Mouse (Mus musculus): ENCODE measurements around the gene Chmp5. TPM values are rescaled to one million over a fixed set of nuclear protein-coding genes. Genes with fewer than 3 reads are reported as not detected.

Chmp5 gene
- total RNA-seq, 2 experiments from 2014 or later = 31.7 to 74.8 TPM

GRCm38 (mm10) chr4:40997916-40998315 lies 49.7 kb downstream of the Chmp5 start:
- peak; percentile 52 for ATAC-seq (replicated peaks; ENCODE audit: low FRiP score, low TSS enrichment, poor library complexity, severe bottlenecking)

- no peak for ATAC-seq (replicated peaks; ENCODE audit: low FRiP score, low TSS enrichment, poor library complexity, severe bottlenecking)
Measured at GRCm38 (mm10) chr4:41000271-41000670, 52.1 kb downstream of the Chmp5 start.

GRCm38 (mm10) chr4:41000842-41001639 lies 52.8 kb downstream of the Chmp5 start:
- no peak for ATAC-seq (replicated peaks; ENCODE audit: low FRiP score, low TSS enrichment, poor library complexity, severe bottlenecking)

DNA sequence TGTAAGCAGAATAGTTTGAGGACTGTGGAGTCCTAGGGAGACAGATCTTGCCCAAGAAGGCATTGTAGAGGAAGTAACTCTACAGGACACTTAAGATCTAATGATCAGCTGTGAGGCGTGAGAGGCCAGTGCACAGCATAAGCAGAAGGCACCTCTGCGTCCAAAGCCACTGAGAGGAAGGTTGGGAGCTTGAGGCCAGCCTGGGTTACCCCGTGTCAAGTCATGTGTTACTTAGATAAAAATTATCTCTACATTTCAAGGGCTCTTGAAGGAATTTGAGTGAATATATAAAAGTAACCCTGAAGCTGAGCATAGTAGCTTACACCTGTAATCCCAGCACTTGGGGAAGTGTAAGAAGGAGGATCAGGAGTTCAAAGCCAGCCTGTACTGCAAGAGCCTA lies 65.1 kb downstream of the Chmp5 start:
- ATAC-seq (replicated peaks; ENCODE audit: low FRiP score, low TSS enrichment, poor library complexity, severe bottlenecking) = peak; percentile 63

Other genes with a start within 250 kb of the Chmp5 start
- gene Aptx, start 245.2 kb upstream of the Chmp5 start, total RNA-seq (2014; fragmentation: Nextera tagmentation) = 9.3 and 15.6 TPM in 2 replicates
- gene Aptx, start 245.2 kb upstream of the Chmp5 start, total RNA-seq (2017) = 14.5 and 16.2 TPM in 2 replicates
- gene Dnaja1, start 226.3 kb upstream of the Chmp5 start, total RNA-seq (2014; fragmentation: Nextera tagmentation) = 141 and 157 TPM in 2 replicates
- 570 and 579 TPM in 2 replicates for gene Dnaja1, start 226.3 kb upstream of the Chmp5 start, total RNA-seq (2017)
- 78.1 and 94.5 TPM in 2 replicates for gene Smu1, start 190.5 kb upstream of the Chmp5 start, total RNA-seq (2014; fragmentation: Nextera tagmentation)
- gene Smu1, start 190.5 kb upstream of the Chmp5 start, total RNA-seq (2017) = 145 and 151 TPM in 2 replicates
- 30.8 and 35.1 TPM in 2 replicates for gene B4galt1, start 94.4 kb upstream of the Chmp5 start, total RNA-seq (2014; fragmentation: Nextera tagmentation)
- gene B4galt1, start 94.4 kb upstream of the Chmp5 start, total RNA-seq (2017) = 14.4 and 20.5 TPM in 2 replicates
- not detected in 2 replicates for gene Spink4, start 28.4 kb upstream of the Chmp5 start, total RNA-seq (2014; fragmentation: Nextera tagmentation)
- gene Spink4, start 28.4 kb upstream of the Chmp5 start, total RNA-seq (2017) = not detected in 2 replicates
- gene Bag1, start 113 bp upstream of the Chmp5 start, total RNA-seq (2014; fragmentation: Nextera tagmentation) = 224 and 246 TPM in 2 replicates
- gene Bag1, start 113 bp upstream of the Chmp5 start, total RNA-seq (2017) = 650 and 683 TPM in 2 replicates
- gene Nfx1, start 22.5 kb downstream of the Chmp5 start, total RNA-seq (2014; fragmentation: Nextera tagmentation) = 75.8 and 103 TPM in 2 replicates
- 74.3 and 77.6 TPM in 2 replicates for gene Nfx1, start 22.5 kb downstream of the Chmp5 start, total RNA-seq (2017)
- gene Aqp7, start 99.7 kb downstream of the Chmp5 start, total RNA-seq (2014; fragmentation: Nextera tagmentation) = not detected in 2 replicates
- gene Aqp7, start 99.7 kb downstream of the Chmp5 start, total RNA-seq (2017) = not detected in 2 replicates
- 1.1 TPM in 1 of 2 replicates, not detected in the other for gene Aqp3, start 149.8 kb downstream of the Chmp5 start, total RNA-seq (2014; fragmentation: Nextera tagmentation)
- gene Aqp3, start 149.8 kb downstream of the Chmp5 start, total RNA-seq (2017) = 1.2 TPM in 1 of 2 replicates, not detected in the other
- gene Nol6, start 176.0 kb downstream of the Chmp5 start, total RNA-seq (2014; fragmentation: Nextera tagmentation) = 44.6 and 49.1 TPM in 2 replicates
- gene Nol6, start 176.0 kb downstream of the Chmp5 start, total RNA-seq (2017) = 24.8 and 26.9 TPM in 2 replicates
- 86.7 and 101 TPM in 2 replicates for gene Ube2r2, start 187.3 kb downstream of the Chmp5 start, total RNA-seq (2014; fragmentation: Nextera tagmentation)
- 36.5 and 46.2 TPM in 2 replicates for gene Ube2r2, start 187.3 kb downstream of the Chmp5 start, total RNA-seq (2017)